Mouse (Mus musculus) olfactory bulb, adult 2 months (tissue): ENCODE measurements at regions not wholly inside any gene's neighbourhood (a gene's known extent, or its start where the extent isn't known, plus 50 kb on each side); places are given as distances from the start of the nearest gene placed in this dataset.

Source experiments
- CTCF ChIP-seq: fragments of 200-500 bp; IDR thresholded peaks from 2 replicates; pipeline ENCODE4 v1.5.1; 2012; ENCODE audit warnings: low read depth, mild to moderate bottlenecking, low read length, moderate library complexity; ENCODE audit not compliant: insufficient read depth
- POLR2A ChIP-seq: fragments of 200-500 bp; IDR thresholded peaks from 2 replicates; pipeline ENCODE4 v1.6.1; 2012; ENCODE audit warnings: mild to moderate bottlenecking, low read depth, low read length, moderate library complexity; ENCODE audit not compliant: insufficient read depth

GRCm38 (mm10) chr10:91241611-91242005 is 60.5 kb upstream of the Tmpo start:
- TF ChIP-seq CTCF: no peak
- no peak for TF ChIP-seq POLR2A
